Mouse (Mus musculus) spleen, adult 2 months (tissue): ENCODE measurements around the gene Abca7.

Experiments used
- CTCF ChIP-seq: fragments of 200-500 bp; IDR thresholded peaks from 2 replicates; pipeline ENCODE4 v1.5.1; 2011; ENCODE audit warnings: mild to moderate bottlenecking, inconsistent platforms; ENCODE audit not compliant: insufficient read depth, insufficient read length, insufficient replicate concordance; ENCODE audit errors: extremely low read depth
- POLR2A ChIP-seq: fragments of 200-500 bp; IDR thresholded peaks from 2 replicates; pipeline ENCODE4 v1.6.1; 2011; ENCODE audit warnings: low read depth, low read length, inconsistent platforms

DNA sequence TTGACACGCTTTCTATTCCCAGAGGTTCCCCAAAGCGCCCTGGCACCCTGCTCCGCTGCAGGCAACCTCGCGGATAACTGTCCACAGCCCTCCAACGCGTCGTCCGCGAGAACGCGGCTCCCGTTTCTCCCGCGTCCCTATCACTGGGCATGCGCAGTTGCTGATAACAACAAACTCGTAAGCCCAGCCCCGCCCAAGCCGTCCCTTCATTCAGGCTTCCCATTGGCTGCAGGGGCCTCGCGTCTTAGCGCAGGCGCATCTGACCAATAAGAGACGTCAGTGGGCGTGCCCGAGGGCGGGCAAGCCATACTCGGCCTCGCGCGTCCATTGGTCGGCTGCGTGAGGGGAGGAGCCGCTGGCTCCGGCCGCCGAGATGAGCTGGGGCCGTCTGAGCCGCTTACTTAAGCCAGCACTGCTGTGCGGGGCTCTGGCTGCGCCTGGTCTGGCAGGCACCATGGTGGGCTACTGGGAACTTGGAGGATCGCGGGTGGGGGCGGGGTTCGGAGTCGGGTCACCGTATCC, 57.0 kb downstream of the Abca7 start:
- TF ChIP-seq CTCF (no peak), POLR2A (peak; percentile 86)
